Comparison of ENCODE assay signal across 8 mouse cellular contexts in the genomic region with DNA sequence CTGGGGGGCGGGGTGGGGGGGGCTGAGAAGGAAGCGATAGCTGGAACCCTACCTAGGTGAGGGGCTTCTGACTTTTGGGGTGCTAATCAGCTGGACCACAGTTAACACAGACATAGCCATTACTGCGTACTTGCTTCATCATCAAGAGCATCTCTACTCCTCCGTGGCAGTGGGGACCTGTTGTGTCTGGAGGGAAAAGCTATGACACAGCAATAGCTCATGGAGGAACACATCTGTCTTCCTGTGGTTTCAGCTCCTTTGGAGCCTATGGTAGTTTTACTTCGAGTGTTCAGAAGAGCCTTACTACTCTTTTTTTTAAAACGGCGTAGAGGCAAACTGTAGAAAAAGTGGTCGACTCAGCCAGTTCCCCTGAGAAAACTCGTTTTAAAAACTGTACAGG. TPM values are rescaled to one million over a fixed set of nuclear protein-coding genes. Genes with fewer than 3 reads are reported as not detected.
DNase-seq lines count a peak whose midpoint lies in the region; ATAC-seq and TF ChIP-seq lines count a peak whose summit lies in the region.

No protein-coding gene starts in this region.

- peak overlapping the region; percentile 52; the same call in 1 of the 2 replicates for H3K27ac ChIP-seq in heart, embryonic 16.5 days (ENCODE audit: low read length)
- no peak overlapping the region for H3K27ac ChIP-seq in bone marrow, adult 2 months (ENCODE audit: control insufficient read depth, insufficient read depth, low read depth, low read length, poor library complexity)
- H3K27ac ChIP-seq in hindbrain, embryonic 11.5 days (ENCODE audit: low read depth, low read length): no peak overlapping the region
- H3K27ac ChIP-seq in midbrain, embryonic 13.5 days: peak overlapping the region; percentile 76; the same call in 1 of the 2 replicates

- no peak for TF ChIP-seq CTCF in bone marrow, adult 2 months (IDR thresholded peaks at IDR 0.05; ENCODE audit: control insufficient read depth, insufficient read depth, low read length)

- H3K4me3 ChIP-seq in heart, embryonic 16.5 days (ENCODE audit: low read length): peak overlapping the region; percentile 77
- peak overlapping the region; percentile 58 for H3K4me3 ChIP-seq in bone marrow, adult 2 months (replicated peaks; ENCODE audit: control insufficient read depth, low read depth, low read length)
- peak overlapping the region; percentile 81 for H3K4me3 ChIP-seq in hindbrain, embryonic 11.5 days (ENCODE audit: low read depth, low read length)
- H3K4me3 ChIP-seq in midbrain, embryonic 13.5 days (replicated peaks): peak overlapping the region; percentile 90

- 40% methylated on average over 9 of the region's 9 CpGs for WGBS in heart, embryonic 16.5 days
- 8% methylated on average over 9 of the region's 9 CpGs for WGBS in bone marrow, adult 2 months
- WGBS in hindbrain, embryonic 11.5 days: 53% methylated on average over 9 of the region's 9 CpGs
- WGBS in midbrain, embryonic 13.5 days: 47% methylated on average over 9 of the region's 9 CpGs

- intact Hi-C loops in left cerebral cortex, postnatal 14 days (cut with DNase I): no loop called here

- H3K36me3 ChIP-seq in heart, embryonic 16.5 days (ENCODE audit: control insufficient read depth, insufficient read depth): peaks cover 19% of the 10 kb centered on the region
- H3K36me3 ChIP-seq in hindbrain, embryonic 11.5 days (ENCODE audit: control insufficient read depth, insufficient read depth, low read length): 0 out of 2 replicates have a peak, but pooled peaks cover 2% of the 10 kb centered on the region
- H3K36me3 ChIP-seq in midbrain, embryonic 13.5 days: peaks cover 39% of the 10 kb centered on the region

- no peaks in the 10 kb centered on the region for H3K27me3 ChIP-seq in heart, embryonic 16.5 days (ENCODE audit: control insufficient read depth, insufficient read depth, low read length)
- no peaks in the 10 kb centered on the region for H3K27me3 ChIP-seq in hindbrain, embryonic 11.5 days (ENCODE audit: control insufficient read depth, insufficient read depth, low read length)
- no peaks in the 10 kb centered on the region for H3K27me3 ChIP-seq in midbrain, embryonic 13.5 days

- peak overlapping the region; percentile 81 for H3K4me2 ChIP-seq in heart, embryonic 16.5 days (ENCODE audit: low read depth, low read length)
- H3K4me2 ChIP-seq in hindbrain, embryonic 11.5 days (replicated peaks; ENCODE audit: low read depth, low read length): peak overlapping the region; percentile 74
- H3K4me2 ChIP-seq in midbrain, embryonic 13.5 days (replicated peaks): peak overlapping the region; percentile 84

- peaks cover 5% of the 10 kb centered on the region for H3K4me1 ChIP-seq in heart, embryonic 16.5 days (ENCODE audit: control insufficient read depth, insufficient read depth, low read length)
- peaks cover 2% of the 10 kb centered on the region for H3K4me1 ChIP-seq in bone marrow, adult 2 months (ENCODE audit: control insufficient read depth, insufficient read depth, low read length)
- no peaks in the 10 kb centered on the region for H3K4me1 ChIP-seq in hindbrain, embryonic 11.5 days (replicated peaks; ENCODE audit: control insufficient read depth, insufficient read depth, low read length)
- peaks cover 16% of the 10 kb centered on the region for H3K4me1 ChIP-seq in midbrain, embryonic 13.5 days (replicated peaks)

- no peak for ATAC-seq in heart, embryonic 16.5 days (replicated peaks; ENCODE audit: extremely low read depth, insufficient read depth, low FRiP score)
- ATAC-seq in hindbrain, embryonic 11.5 days (ENCODE audit: low FRiP score): no peak; the same call in 1 of the 2 replicates
- peak; percentile 12; the same call in 1 of the 2 replicates for ATAC-seq in midbrain, embryonic 13.5 days

- peaks cover 6% of the 10 kb centered on the region for H3K9me3 ChIP-seq in heart, embryonic 16.5 days (replicated peaks; ENCODE audit: control insufficient read depth, low read length)
- no peaks in the 10 kb centered on the region for H3K9me3 ChIP-seq in hindbrain, embryonic 11.5 days (ENCODE audit: control insufficient read depth, low read length)
- H3K9me3 ChIP-seq in midbrain, embryonic 13.5 days: no peaks in the 10 kb centered on the region

- peak overlapping the region; percentile 86 for H3K9ac ChIP-seq in heart, embryonic 16.5 days (ENCODE audit: low read length)
- H3K9ac ChIP-seq in hindbrain, embryonic 11.5 days (ENCODE audit: low read depth, low read length): peak overlapping the region; percentile 90
- H3K9ac ChIP-seq in midbrain, embryonic 13.5 days (replicated peaks): peak overlapping the region; percentile 93

- DNase-seq in heart, adult 8-10 months (ENCODE audit: low spot score): no peak
- peak; percentile 5 for DNase-seq in hindbrain, embryonic 11.5 days (ENCODE audit: low spot score)
- DNase-seq in cerebellum, postnatal 10 days: no peak
- DNase-seq in cerebellum, adult 8-10 months: no peak
- no peak for DNase-seq in left cerebral cortex, postnatal 14 days (ENCODE audit: low spot score in 2 of 2)

- no peak for TF ChIP-seq POLR2A in bone marrow, adult 2 months (IDR thresholded peaks at IDR 0.05; ENCODE audit: borderline replicate concordance, control insufficient read depth, low read depth, low read length)

RNA-seq across cellular contexts. Expression of a gene that starts 0.7 kb away (rescaled TPM):
- polyA plus RNA-seq in heart, embryonic 16.5 days (2015; fragmentation: Nextera tagmentation; extraction: Ambion mirVana): 4.3 and 5.1 TPM in 2 replicates
- 1 to 10 TPM; 1.1 to 2.5 (median 1.6) TPM for total RNA-seq in heart, adult 8-10 months (2022)
- polyA plus RNA-seq in bone marrow, adult 2 months (2011; ENCODE audit: insufficient read depth, insufficient read length, low replicate concordance, missing spikeins): 1.4 and 1.6 TPM in 2 replicates
- polyA plus RNA-seq in hindbrain, embryonic 11.5 days (2014; fragmentation: Nextera tagmentation; extraction: Ambion mirVana): 16.1 and 16.6 TPM in 2 replicates
- 18.5 and 21.3 TPM in 2 replicates for polyA plus RNA-seq in midbrain, embryonic 13.5 days (2015; fragmentation: Nextera tagmentation; extraction: Ambion mirVana)
- 10 to 100 TPM; 16.7 TPM for total RNA-seq in left cerebral cortex, postnatal 14 days (2021)

RNA-seq across cellular contexts. Expression of a gene that starts 8.6 kb away (rescaled TPM):
- polyA plus RNA-seq in heart, embryonic 16.5 days (2015; fragmentation: Nextera tagmentation; extraction: Ambion mirVana): 0.15 and 0.22 TPM in 2 replicates
- total RNA-seq in heart, adult 8-10 months (2022): not detected
- polyA plus RNA-seq in bone marrow, adult 2 months (2011; ENCODE audit: insufficient read depth, insufficient read length, low replicate concordance, missing spikeins): not detected in 2 replicates
- polyA plus RNA-seq in hindbrain, embryonic 11.5 days (2014; fragmentation: Nextera tagmentation; extraction: Ambion mirVana): not detected in 2 replicates
- polyA plus RNA-seq in midbrain, embryonic 13.5 days (2015; fragmentation: Nextera tagmentation; extraction: Ambion mirVana): not detected in 2 replicates
- total RNA-seq in left cerebral cortex, postnatal 14 days (2021): not detected

RNA-seq across cellular contexts. Expression of a gene that starts 18.6 kb away (rescaled TPM):
- polyA plus RNA-seq in heart, embryonic 16.5 days (2015; fragmentation: Nextera tagmentation; extraction: Ambion mirVana): 0.25 TPM in 1 of 2 replicates, not detected in the other
- not detected for total RNA-seq in heart, adult 8-10 months (2022)
- not detected in 2 replicates for polyA plus RNA-seq in bone marrow, adult 2 months (2011; ENCODE audit: insufficient read depth, insufficient read length, low replicate concordance, missing spikeins)
- polyA plus RNA-seq in hindbrain, embryonic 11.5 days (2014; fragmentation: Nextera tagmentation; extraction: Ambion mirVana): 0.05 TPM in 1 of 2 replicates, not detected in the other
- not detected in 2 replicates for polyA plus RNA-seq in midbrain, embryonic 13.5 days (2015; fragmentation: Nextera tagmentation; extraction: Ambion mirVana)
- total RNA-seq in left cerebral cortex, postnatal 14 days (2021): not detected

RNA-seq across cellular contexts. Expression of a gene that starts 19.4 kb away (rescaled TPM):
- polyA plus RNA-seq in heart, embryonic 16.5 days (2015; fragmentation: Nextera tagmentation; extraction: Ambion mirVana): 3.4 and 3.7 TPM in 2 replicates
- 1 to 10 TPM; 1.6 to 3.1 (median 1.9) TPM for total RNA-seq in heart, adult 8-10 months (2022)
- polyA plus RNA-seq in bone marrow, adult 2 months (2011; ENCODE audit: insufficient read depth, insufficient read length, low replicate concordance, missing spikeins): 1.3 and 5.5 TPM in 2 replicates
- 11.4 and 11.9 TPM in 2 replicates for polyA plus RNA-seq in hindbrain, embryonic 11.5 days (2014; fragmentation: Nextera tagmentation; extraction: Ambion mirVana)
- 12.7 and 14.0 TPM in 2 replicates for polyA plus RNA-seq in midbrain, embryonic 13.5 days (2015; fragmentation: Nextera tagmentation; extraction: Ambion mirVana)
- total RNA-seq in left cerebral cortex, postnatal 14 days (2021): 1 to 10 TPM; 9.3 TPM

RNA-seq across cellular contexts. Expression of a gene that starts 32.8 kb away (rescaled TPM):
- 0.09 and 0.12 TPM in 2 replicates for polyA plus RNA-seq in heart, embryonic 16.5 days (2015; fragmentation: Nextera tagmentation; extraction: Ambion mirVana)
- not detected for total RNA-seq in heart, adult 8-10 months (2022)
- not detected in 2 replicates for polyA plus RNA-seq in bone marrow, adult 2 months (2011; ENCODE audit: insufficient read depth, insufficient read length, low replicate concordance, missing spikeins)
- not detected in 2 replicates for polyA plus RNA-seq in hindbrain, embryonic 11.5 days (2014; fragmentation: Nextera tagmentation; extraction: Ambion mirVana)
- polyA plus RNA-seq in midbrain, embryonic 13.5 days (2015; fragmentation: Nextera tagmentation; extraction: Ambion mirVana): 0.10 TPM in 1 of 2 replicates, not detected in the other
- not detected for total RNA-seq in left cerebral cortex, postnatal 14 days (2021)

Comparison
In these comparisons a context has a peak if more than half of its experiments do, and no peak if none do; other contexts are left out.
1. H3K27ac ChIP-seq: peak in heart, embryonic 16.5 days (single experiment) and midbrain, embryonic 13.5 days (single experiment); none in bone marrow, adult 2 months (single experiment) and hindbrain, embryonic 11.5 days (single experiment).
2. Peak in every context shown above with its lines, with median percentiles within 50 percentile points of each other: H3K4me2 ChIP-seq, H3K4me3 ChIP-seq and H3K9ac ChIP-seq.